Mouse (Mus musculus) monocyte, adult 5-6 weeks (primary cell): ENCODE measurements around the gene Tlk2. TPM values are rescaled to one million over a fixed set of nuclear protein-coding genes. Genes with fewer than 3 reads are reported as not detected.

Source experiments
- ATAC-seq: fragments of 153-309, 156-312 bp; replicated peaks from 2 replicates; pipeline ENCODE4 v1.8.0; 2017; ENCODE audit warnings: mild to moderate bottlenecking; ENCODE audit not compliant: low TSS enrichment, insufficient number of reproducible peaks, severe bottlenecking, poor library complexity, low FRiP score
- total RNA-seq: library from RNA; stranded (forward); fragments of 200-1000, 200-491, 200-594 nt; gene quantifications from 3 replicates; pipeline ENCODE4 v1.2.3, GENCODE M21; 2017

Tlk2 gene
- total RNA-seq, 1 experiment from 2014 or later = 121 TPM

DNA sequence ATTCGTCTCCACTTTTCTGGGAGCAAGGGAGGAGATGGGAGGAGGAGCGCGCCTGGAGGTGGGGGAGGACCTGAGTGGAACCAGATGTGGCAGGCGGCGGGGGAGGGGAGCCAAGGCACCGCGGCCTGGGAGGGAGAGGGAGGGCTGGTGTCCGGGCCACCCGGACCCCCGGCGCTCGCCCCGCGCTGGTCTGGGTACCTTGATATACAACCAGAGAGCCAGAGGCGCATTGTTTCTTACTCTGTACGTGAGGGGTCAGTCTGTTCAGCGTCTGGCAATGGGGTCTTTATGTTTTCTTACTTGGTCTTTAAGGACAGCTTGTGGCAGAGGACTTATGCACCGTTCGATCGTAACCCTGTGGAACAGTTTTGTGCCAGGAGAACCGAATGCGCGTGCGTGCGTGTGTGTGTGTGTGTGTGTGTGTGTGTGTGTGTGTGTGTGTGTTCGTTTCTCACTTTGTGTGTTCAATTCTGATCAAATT lies 114.5 kb downstream of the Tlk2 start:
- no peak for ATAC-seq

- ATAC-seq = no peak
These were observed 115.4 kb downstream of the Tlk2 start for GRCm38 (mm10) chr11:105293901-105294494.

GRCm38 (mm10) chr11:105296084-105296483 lies 117.5 kb downstream of the Tlk2 start:
- no peak for ATAC-seq

- ATAC-seq = no peak
These were observed 131.6 kb downstream of the Tlk2 start for GRCm38 (mm10) chr11:105310197-105310596.

DNA sequence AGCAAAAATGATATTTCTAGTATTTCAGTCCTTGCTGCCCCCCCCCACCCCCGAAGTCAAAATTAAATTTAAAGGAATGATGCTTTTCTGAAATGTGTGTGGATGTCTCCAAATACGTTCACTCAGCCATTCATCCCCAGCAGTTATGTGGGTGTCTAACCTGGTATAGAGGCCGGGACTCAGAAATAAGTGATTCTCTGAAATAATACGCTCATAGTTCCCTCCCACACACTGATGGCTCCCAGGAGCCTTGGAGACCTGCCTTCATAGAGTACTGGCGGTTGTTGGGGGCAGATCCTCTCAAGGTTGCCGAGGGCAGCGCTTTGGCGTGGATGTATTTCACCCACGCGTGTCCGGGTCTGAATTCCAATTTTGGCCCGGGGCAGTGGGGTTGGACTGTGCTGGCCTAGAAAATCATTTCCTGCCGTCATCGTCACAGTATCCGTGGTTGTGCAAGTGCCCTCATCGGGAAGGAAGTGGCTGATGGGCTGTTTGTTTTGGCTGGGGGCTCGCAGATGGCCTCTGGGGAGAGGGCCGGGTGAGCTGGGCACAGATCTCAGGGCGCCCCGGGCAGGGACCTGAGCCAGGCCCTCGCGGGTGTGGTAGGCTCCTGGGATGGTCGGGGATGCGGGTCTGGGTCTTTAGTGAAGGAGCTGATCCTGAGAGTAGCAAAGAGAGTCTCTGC lies 132.8 kb downstream of the Tlk2 start:
- ATAC-seq = peak; percentile 49

DNA sequence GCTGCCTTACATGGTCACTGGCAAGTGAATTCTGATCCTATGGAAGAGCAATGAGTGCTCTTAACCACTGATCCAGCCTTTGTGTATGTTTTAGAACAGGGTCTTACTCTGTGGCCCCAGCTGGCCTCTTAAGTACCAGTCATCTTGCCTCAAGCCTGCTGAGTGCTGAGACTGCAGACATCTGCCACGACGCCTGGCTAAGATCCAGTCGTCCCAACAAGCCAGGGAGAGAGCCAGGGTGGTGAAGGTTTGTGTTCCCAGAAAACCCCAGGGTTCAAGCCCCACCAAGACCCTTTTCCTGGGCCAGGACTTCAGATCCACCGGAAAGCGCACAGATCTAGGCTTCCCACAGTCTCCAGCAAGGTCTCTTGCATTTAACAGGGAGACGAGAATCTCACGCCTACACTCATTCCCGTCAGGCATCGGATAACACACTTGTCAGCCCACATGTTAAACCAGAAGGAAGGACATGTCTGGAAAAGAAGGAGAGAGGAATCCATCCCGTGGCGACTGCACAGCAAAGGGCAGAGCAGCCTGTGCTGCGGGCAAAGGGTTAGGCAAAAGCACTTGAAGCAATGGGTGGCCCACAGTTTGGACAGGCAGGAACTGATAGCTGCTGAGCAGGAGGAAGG lies 133.8 kb downstream of the Tlk2 start:
- no peak for ATAC-seq

DNA sequence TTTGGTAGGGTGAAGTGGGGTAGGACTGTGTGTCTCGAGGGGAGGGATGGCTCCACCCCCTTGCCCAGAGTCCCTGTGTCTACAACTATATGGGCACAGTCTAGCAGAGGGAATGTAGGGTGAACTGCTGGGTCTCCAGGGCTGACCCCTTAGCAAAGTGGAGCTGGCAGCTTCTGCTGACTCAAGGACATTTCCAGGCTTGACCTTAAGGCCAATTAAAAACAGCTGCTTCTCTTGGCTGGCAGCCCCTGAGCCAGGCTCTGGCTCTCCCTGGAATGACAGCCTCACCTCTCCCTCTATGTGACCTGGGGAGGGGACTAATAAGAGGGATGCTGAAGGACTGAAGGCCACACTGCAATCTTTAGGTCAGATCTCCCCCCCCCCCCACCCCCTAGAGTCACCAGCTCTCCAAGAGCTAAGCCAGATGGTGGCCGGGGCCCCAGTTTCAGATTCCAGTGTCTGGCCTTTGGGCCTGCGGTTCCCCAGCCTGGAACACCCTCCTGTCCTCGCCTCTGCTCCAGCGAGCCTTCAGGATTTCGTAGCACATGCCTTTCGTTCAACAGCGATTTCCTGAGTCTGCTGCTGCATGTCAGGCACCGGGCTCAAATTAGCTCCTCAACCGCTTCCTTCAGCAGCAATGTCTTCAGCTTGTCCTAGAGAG lies 134.5 kb downstream of the Tlk2 start:
- ATAC-seq = no peak

DNA sequence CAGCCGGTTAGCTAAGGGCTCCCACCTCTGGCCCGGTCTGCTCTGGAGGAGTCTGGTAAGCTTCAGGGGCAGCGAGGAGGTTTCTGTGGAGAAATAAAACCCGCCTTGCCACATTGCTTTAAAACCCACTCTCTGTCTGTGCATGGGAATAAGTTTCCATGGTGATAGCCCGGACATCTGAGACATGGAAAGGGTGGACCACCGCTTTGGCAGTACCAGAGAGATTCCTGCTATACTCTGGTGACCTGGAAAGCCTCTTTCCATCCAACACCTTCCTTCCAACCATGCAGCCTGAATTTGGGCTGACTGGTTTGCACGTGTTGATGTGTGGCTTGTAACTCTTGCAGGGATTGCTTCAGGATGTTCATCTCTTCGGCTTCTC lies 135.0 kb downstream of the Tlk2 start:
- no peak for ATAC-seq

GRCm38 (mm10) chr11:105315296-105315695 lies 136.7 kb downstream of the Tlk2 start:
- ATAC-seq = no peak

- ATAC-seq = no peak
These were observed 137.5 kb downstream of the Tlk2 start for GRCm38 (mm10) chr11:105316121-105316520.

DNA sequence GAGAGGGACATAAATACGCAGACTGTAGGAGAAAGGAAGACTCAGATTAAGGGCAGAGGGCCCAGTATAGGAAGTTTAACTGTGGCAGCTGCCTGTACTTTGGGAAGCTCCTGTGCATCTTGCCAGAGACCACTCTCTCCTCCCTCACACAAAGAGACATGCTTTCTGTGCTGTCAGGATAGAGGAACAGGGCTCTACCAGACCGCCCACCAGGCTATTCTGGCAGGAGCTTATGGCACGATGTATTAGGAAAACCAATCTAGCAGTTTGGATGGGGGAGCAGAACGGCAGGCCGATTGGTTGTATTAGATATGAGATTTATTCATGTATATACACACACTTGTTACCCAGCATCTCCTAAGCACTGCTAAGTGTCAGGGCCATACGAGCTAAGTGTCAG lies 139.2 kb downstream of the Tlk2 start:
- ATAC-seq = no peak

GRCm38 (mm10) chr11:105321090-105321489 lies 142.5 kb downstream of the Tlk2 start:
- ATAC-seq = no peak

- ATAC-seq = no peak
These were observed 144.9 kb downstream of the Tlk2 start for GRCm38 (mm10) chr11:105323530-105323929.

GRCm38 (mm10) chr11:105327101-105327500 lies 148.5 kb downstream of the Tlk2 start:
- ATAC-seq = no peak

GRCm38 (mm10) chr11:105329962-105330361 lies 151.4 kb downstream of the Tlk2 start:
- ATAC-seq = no peak

- ATAC-seq = no peak
These were observed 152.5 kb downstream of the Tlk2 start for GRCm38 (mm10) chr11:105331129-105331528.

DNA sequence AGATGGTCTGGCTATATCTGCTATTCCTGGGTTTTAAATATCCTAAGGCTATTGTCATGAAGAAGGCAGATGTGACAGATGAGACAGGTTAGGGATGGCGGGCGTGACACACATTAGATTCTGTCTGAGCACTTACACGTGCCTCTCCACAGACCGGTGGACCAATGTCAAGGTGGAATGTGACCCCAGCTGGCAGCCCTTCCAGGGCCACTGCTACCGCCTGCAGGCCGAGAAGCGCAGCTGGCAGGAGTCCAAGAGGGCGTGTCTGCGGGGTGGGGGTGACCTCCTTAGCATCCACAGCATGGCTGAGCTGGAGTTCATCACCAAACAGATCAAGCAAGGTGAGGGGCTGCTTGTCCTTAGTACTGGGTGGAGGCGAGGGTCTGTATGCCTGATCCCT lies 153.1 kb downstream of the Tlk2 start:
- no peak for ATAC-seq

GRCm38 (mm10) chr11:105332468-105332867 lies 153.9 kb downstream of the Tlk2 start:
- no peak for ATAC-seq
